Mouse (Mus musculus): ENCODE results near the gene Wdr93. TPM values are rescaled to one million over a fixed set of nuclear protein-coding genes. Genes with fewer than 3 reads are reported as not detected.
"Not testable (repeated sequence)": the region's sequence is repeated elsewhere in the genome, so short reads cannot be mapped to it uniquely, and the experiment has no call there.

Wdr93 gene
- polyA plus RNA-seq, 1 experiment, result 0.10 TPM

GRCm38 (mm10) chr7:79744585-79744984 lies 1.6 kb downstream of the Wdr93 start:
- DNase-seq (ENCODE audit: low read depth, low spot score), result no peak
- 80% methylated on average over 5 of the region's 5 CpGs for WGBS

- 73% methylated on average over 6 of the region's 6 CpGs for WGBS
Observed at GRCm38 (mm10) chr7:79747659-79748058, 4.7 kb downstream of the Wdr93 start.

GRCm38 (mm10) chr7:79749511-79749910 lies 6.5 kb downstream of the Wdr93 start:
- DNase-seq (ENCODE audit: low read depth, low spot score), result no peak
- WGBS, result 84% methylated on average over 6 of the region's 6 CpGs

More at GRCm38 (mm10) chr7:79747659-79748058, 4.7 kb downstream of the Wdr93 start:
- DNase-seq (ENCODE audit: low read depth, low spot score), result no peak

GRCm38 (mm10) chr7:79756334-79756733 lies 13.4 kb downstream of the Wdr93 start:
- 56% methylated on average over 2 of the region's 2 CpGs for WGBS
- DNase-seq (ENCODE audit: low read depth, low spot score), result no peak

GRCm38 (mm10) chr7:79758176-79758575 lies 15.2 kb downstream of the Wdr93 start:
- no peak for DNase-seq (ENCODE audit: low read depth, low spot score)

GRCm38 (mm10) chr7:79759766-79760165 lies 16.8 kb downstream of the Wdr93 start:
- no peak for DNase-seq (ENCODE audit: low read depth, low spot score)

More at GRCm38 (mm10) chr7:79758176-79758575, 15.2 kb downstream of the Wdr93 start:
- WGBS, result 51% methylated on average over 6 of the region's 6 CpGs

- 74% methylated on average over 5 of the region's 5 CpGs for WGBS
- DNase-seq (ENCODE audit: low read depth, low spot score), result no peak
Observed at GRCm38 (mm10) chr7:79761124-79761876, 18.3 kb downstream of the Wdr93 start.

GRCm38 (mm10) chr7:79762106-79762505 lies 19.1 kb downstream of the Wdr93 start:
- no peak for DNase-seq (ENCODE audit: low read depth, low spot score)
- 60% methylated on average over 8 of the region's 8 CpGs for WGBS

GRCm38 (mm10) chr7:79765991-79766390 lies 23.0 kb downstream of the Wdr93 start:
- 48% methylated on average over 1 of the region's 1 CpGs for WGBS
- no peak for DNase-seq (ENCODE audit: low read depth, low spot score)

- DNase-seq (ENCODE audit: low read depth, low spot score), result no peak
- 76% methylated on average over 3 of the region's 3 CpGs for WGBS
Observed at GRCm38 (mm10) chr7:79769664-79770063, 26.7 kb downstream of the Wdr93 start.

GRCm38 (mm10) chr7:79771561-79772512 lies 28.9 kb downstream of the Wdr93 start:
- WGBS, result 65% methylated on average over 15 of the region's 15 CpGs
- no peak for DNase-seq (ENCODE audit: low read depth, low spot score)

GRCm38 (mm10) chr7:79780647-79781626 lies 38.0 kb downstream of the Wdr93 start:
- peak; percentile 59 for DNase-seq (ENCODE audit: low read depth, low spot score)
- 12% methylated on average over 16 of the region's 16 CpGs for WGBS

- 85% methylated on average over 11 of the region's 11 CpGs for WGBS
- DNase-seq (ENCODE audit: low read depth, low spot score), result no peak
Observed at GRCm38 (mm10) chr7:79781826-79782515, 39.0 kb downstream of the Wdr93 start.

GRCm38 (mm10) chr7:79782516-79782855 lies 39.5 kb downstream of the Wdr93 start:
- no peak for DNase-seq (ENCODE audit: low read depth, low spot score)
- 81% methylated on average over 2 of the region's 2 CpGs for WGBS

- peak; percentile 61 for DNase-seq (ENCODE audit: low read depth, low spot score)
- 17% methylated on average over 6 of the region's 6 CpGs for WGBS
Observed at GRCm38 (mm10) chr7:79786295-79786694, 43.3 kb downstream of the Wdr93 start.

- not testable (repeated sequence) for DNase-seq (ENCODE audit: low read depth, low spot score)
- whole genome bisulfite sequencing, result 50% methylated on average over 2 of the region's 2 CpGs
Observed at GRCm38 (mm10) chr7:79789812-79790211, 46.8 kb downstream of the Wdr93 start.

GRCm38 (mm10) chr7:79792635-79793421 lies 49.9 kb downstream of the Wdr93 start:
- no peak for DNase-seq (ENCODE audit: low read depth, low spot score)
- WGBS, result 1% methylated on average over 80 of the region's 80 CpGs

- DNase-seq (ENCODE audit: low read depth, low spot score), result no peak
- WGBS, result 86% methylated on average over 6 of the region's 6 CpGs
Observed at GRCm38 (mm10) chr7:79793688-79794087, 50.7 kb downstream of the Wdr93 start, which contains the start of gene Mesp1. Mesp1 (minus strand) TSS chr7:79793788.

Data from large intestine, adult 2 months (tissue).